Mouse (Mus musculus) hindbrain, embryonic 10.5 days (tissue): ENCODE measurements around the gene Psmc3ip. TPM values are rescaled to one million over a fixed set of nuclear protein-coding genes. Genes with fewer than 3 reads are reported as not detected.

Experiments
- DNase-seq: peaks from one replicate; pipeline ENCODE4 v3.0.0-alpha.2; 2017; ENCODE audit warnings: low spot score
- H3K27ac ChIP-seq: fragments of 300-500 bp; sonication (generic); 2 replicates; pipeline ENCODE4 v1.5.1; 2016; ENCODE audit warnings: mild to moderate bottlenecking, moderate library complexity
- H3K27me3 ChIP-seq: fragments of 300-500 bp; sonication (generic); 2 replicates; pipeline ENCODE4 v1.6.1; 2016; ENCODE audit warnings: mild to moderate bottlenecking; ENCODE audit not compliant: poor library complexity, insufficient read depth, severe bottlenecking
- H3K36me3 ChIP-seq: fragments of 300-500 bp; sonication (generic); 2 replicates; pipeline ENCODE4 v1.6.1; 2016; ENCODE audit warnings: mild to moderate bottlenecking, moderate library complexity
- H3K4me1 ChIP-seq: fragments of 300-500 bp; sonication (generic); replicated peaks from 2 replicates; pipeline ENCODE4 v1.6.1; 2016; ENCODE audit warnings: mild to moderate bottlenecking
- H3K4me3 ChIP-seq: fragments of 300-500 bp; sonication (generic); 2 replicates; pipeline ENCODE4 v1.5.1; 2016; ENCODE audit warnings: mild to moderate bottlenecking, moderate library complexity
- H3K9me3 ChIP-seq: fragments of 300-500 bp; sonication (generic); 2 replicates; pipeline ENCODE4 v1.6.1; 2016; ENCODE audit warnings: mild to moderate bottlenecking, moderate library complexity
- WGBS: fragments of 180-500 bp; shearing (Covaris S2); methylation state at CpG from one replicate; pipeline ENCODE4 v1.1.7; 2016; 5-methylcytosine and 5-hydroxymethylcytosine counted together
- polyA plus RNA-seq: library from polyadenylated mRNA; unstranded; fragments of >200 nt; fragmentation: Nextera tagmentation; extraction: Ambion mirVana; gene quantifications from 2 replicates; pipeline ENCODE4 v1.2.1, GENCODE M21; 2016

Gene Psmc3ip
- polyA plus RNA-seq, 1 experiment from 2014 or later = 59.7 TPM

DNA sequence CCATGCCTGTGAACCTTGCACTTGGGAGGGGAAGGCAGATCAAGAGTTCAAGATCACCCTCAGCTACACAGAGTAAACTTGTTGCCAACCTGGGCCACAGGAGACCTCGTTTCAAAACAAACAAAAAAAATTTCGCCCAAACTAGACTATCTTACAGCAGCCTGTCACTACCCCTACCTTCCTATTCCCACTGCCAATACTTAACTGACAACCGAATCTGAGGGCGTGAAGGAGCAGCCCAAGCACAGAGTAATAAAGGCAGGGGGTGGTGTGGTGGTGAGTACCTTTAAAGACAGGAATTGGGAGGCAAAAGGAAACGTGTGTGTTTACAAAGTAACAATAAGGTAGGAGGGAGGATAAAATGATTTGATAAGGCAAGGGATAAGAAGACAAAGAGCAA is 15.5 kb upstream of the Psmc3ip start:
- Histone ChIP-seq H3K4me3 (no peak overlapping the region), H3K36me3 (peaks cover 32% of the 10 kb centered on the region), H3K9me3 (0 out of 2 replicates have a peak, but pooled peaks cover 3% of the 10 kb centered on the region), H3K27ac (no peak overlapping the region), H3K27me3 (no peaks in the 10 kb centered on the region), H3K4me1 (peaks cover 6% of the 10 kb centered on the region)
- WGBS = 73% methylated on average over 5 of the region's 5 CpGs
- no peak for DNase-seq

DNA sequence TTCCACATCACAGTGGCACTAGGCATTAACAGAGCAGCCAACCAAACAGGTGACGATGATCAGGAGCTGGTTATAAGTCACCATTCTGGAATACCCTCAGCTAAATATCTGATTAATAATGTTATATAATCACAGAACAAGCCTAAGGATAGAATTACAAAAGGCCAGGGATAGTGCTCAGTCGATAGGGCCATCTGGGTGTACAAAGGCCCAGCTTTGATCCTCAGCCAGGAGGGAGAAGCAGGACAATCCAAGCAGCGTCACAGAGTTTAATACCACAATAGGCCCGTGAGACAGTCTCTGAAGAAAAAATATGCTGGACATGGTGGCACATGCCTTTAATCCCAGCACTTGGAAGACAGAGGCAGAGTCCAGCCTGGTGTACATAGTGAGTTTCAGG is 14.1 kb upstream of the Psmc3ip start:
- Histone ChIP-seq H3K4me3 (no peak overlapping the region), H3K27ac (no peak overlapping the region), H3K27me3 (no peaks in the 10 kb centered on the region), H3K4me1 (no peaks in the 10 kb centered on the region), H3K9me3 (0 out of 2 replicates have a peak, but pooled peaks cover 3% of the 10 kb centered on the region), H3K36me3 (peaks cover 40% of the 10 kb centered on the region)
- DNase-seq = no peak
- WGBS = 82% methylated on average over 4 of the region's 4 CpGs

DNA sequence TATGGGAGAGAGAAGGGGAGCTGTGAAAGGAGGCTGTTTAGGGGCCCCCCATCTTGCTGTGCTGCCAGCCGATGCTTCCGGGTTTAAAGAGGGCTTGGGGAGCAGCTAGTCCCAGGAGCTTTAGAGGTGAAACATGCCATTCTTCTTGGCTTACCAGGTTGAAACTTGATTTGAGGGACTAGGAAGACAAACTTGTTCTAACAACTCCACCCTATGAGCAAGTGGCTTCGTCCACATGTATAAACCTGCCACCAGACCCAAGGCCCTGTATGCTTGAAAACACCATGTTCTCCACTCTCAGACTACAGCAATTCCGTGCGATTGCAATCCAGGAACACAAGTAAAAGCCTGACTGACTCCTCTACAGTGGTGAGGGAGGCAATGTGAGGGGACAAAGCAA is 7.8 kb upstream of the Psmc3ip start:
- WGBS = 93% methylated on average over 5 of the region's 5 CpGs
- no peak overlapping the region for H3K27ac ChIP-seq
- peaks cover 83% of the 10 kb centered on the region for H3K36me3 ChIP-seq
- H3K4me1 ChIP-seq = no peaks in the 10 kb centered on the region
- no peaks in the 10 kb centered on the region for H3K9me3 ChIP-seq
- H3K4me3 ChIP-seq = no peak overlapping the region
- DNase-seq = no peak
- no peaks in the 10 kb centered on the region for H3K27me3 ChIP-seq

DNA sequence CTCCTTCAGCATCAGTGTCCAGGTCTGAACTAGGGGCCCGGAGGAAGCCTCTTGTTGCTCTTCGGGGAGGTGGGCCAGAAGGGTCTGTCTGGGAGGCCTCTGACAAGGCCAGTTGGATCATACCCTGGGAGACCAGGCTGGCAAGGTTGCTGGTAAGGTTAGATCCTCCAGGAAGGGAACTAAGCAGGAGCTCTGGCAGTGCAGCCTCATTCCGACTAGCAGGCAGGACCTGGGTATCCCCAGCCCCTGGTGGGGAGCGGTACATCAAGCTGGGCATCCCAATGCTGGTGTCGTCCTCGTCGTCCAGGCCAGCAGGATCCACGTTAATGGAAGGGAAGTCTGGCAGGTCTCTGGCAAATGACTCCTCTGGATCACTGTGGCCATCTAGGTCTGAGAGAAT is 3.0 kb upstream of the Psmc3ip start:
- no peaks in the 10 kb centered on the region for H3K9me3 ChIP-seq
- 93% methylated on average over 8 of the region's 8 CpGs for WGBS
- H3K4me1 ChIP-seq = peaks cover 27% of the 10 kb centered on the region
- H3K4me3 ChIP-seq = no peak overlapping the region
- no peak for DNase-seq
- peaks cover 81% of the 10 kb centered on the region for H3K36me3 ChIP-seq
- no peak overlapping the region for H3K27ac ChIP-seq
- no peaks in the 10 kb centered on the region for H3K27me3 ChIP-seq

DNA sequence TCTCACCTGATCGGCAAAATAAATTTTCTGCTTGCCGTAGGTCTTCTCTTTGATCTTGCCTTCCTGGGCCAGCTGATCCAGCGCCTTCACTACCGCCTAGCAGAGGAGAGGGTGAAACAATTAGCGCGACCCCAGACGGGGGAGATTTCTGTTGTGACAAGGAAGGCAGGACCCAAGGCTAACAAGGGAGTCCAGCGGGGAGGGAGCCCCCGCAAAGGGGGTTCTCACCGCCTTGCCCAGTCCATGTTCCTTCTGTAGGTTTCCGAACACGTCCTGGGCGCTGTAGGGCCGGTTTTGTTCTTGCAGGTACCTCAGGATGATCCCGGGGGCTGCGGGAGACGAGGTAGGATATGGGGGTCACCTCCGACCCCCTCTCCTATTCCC is 314 bp downstream of the Psmc3ip start:
- H3K36me3 ChIP-seq = peaks cover 81% of the 10 kb centered on the region
- no peak for DNase-seq
- H3K4me1 ChIP-seq = peaks cover 27% of the 10 kb centered on the region
- peak overlapping the region; percentile 66 for H3K4me3 ChIP-seq
- WGBS = under 1% methylated on average over 18 of the region's 18 CpGs
- H3K27ac ChIP-seq = peak overlapping the region; percentile 85
- no peaks in the 10 kb centered on the region for H3K9me3 ChIP-seq
- H3K27me3 ChIP-seq = no peaks in the 10 kb centered on the region

DNA sequence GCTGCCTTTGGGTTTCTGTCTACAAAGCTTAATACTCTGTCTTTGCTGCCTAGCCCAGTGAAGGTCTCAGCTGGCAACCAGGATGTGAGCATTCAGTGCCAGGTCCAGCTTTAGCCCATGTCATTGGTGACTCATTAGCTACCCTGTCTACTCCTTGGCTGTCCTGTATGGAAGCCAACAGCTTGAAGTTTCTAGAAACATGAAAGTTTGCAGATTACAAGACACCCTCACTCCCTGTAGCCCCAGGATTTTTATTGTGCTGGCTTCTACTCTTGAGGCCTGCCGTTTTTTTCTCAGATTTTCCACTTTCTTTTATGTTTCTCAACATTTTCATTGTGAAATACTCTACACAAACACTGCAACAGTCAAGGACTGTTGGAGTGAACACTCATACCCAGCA is 5.3 kb downstream of the Psmc3ip start:
- H3K4me1 ChIP-seq = peaks cover 48% of the 10 kb centered on the region
- H3K27ac ChIP-seq = no peak overlapping the region
- no peak for DNase-seq
- H3K4me3 ChIP-seq = no peak overlapping the region
- H3K27me3 ChIP-seq = no peaks in the 10 kb centered on the region
- H3K36me3 ChIP-seq = peaks cover 76% of the 10 kb centered on the region
- 93% methylated on average over 1 of the region's 1 CpGs for WGBS
- no peaks in the 10 kb centered on the region for H3K9me3 ChIP-seq

GRCm38 (mm10) chr11:101087682-101088055 is 7.6 kb downstream of the Psmc3ip start:
- Histone ChIP-seq H3K36me3 (peaks cover 63% of the 10 kb centered on the region), H3K4me3 (peak overlapping the region; percentile 87), H3K27me3 (no peaks in the 10 kb centered on the region), H3K9me3 (no peaks in the 10 kb centered on the region), H3K4me1 (peaks cover 51% of the 10 kb centered on the region), H3K27ac (peak overlapping the region; percentile 92)
- DNase-seq = no peak
- WGBS = 10% methylated on average over 8 of the region's 8 CpGs

- Histone ChIP-seq H3K4me3 (peak within 1 kb of the TSS; percentile 87), H3K9me3 (no peaks in the 10 kb centered on the region), H3K27me3 (no peaks in the 10 kb centered on the region), H3K27ac (peak within 1 kb of the TSS; percentile 92), H3K4me1 (peaks cover 55% of the 10 kb centered on the region), H3K36me3 (peaks cover 57% of the 10 kb centered on the region)
- peak; percentile 91 for DNase-seq
- WGBS = 3% methylated on average over 52 of the region's 52 CpGs
These were observed 8.2 kb downstream of the Psmc3ip start, which contains the start of gene Mlx for GRCm38 (mm10) chr11:101086756-101087681. Gene Mlx, plus strand, starts transcription at chr11:101087277.

- peak overlapping the region; percentile 92 for H3K27ac ChIP-seq
- peaks cover 6% of the 10 kb centered on the region for H3K27me3 ChIP-seq
- peak overlapping the region; percentile 87 for H3K4me3 ChIP-seq
- no peaks in the 10 kb centered on the region for H3K9me3 ChIP-seq
- peaks cover 50% of the 10 kb centered on the region for H3K36me3 ChIP-seq
- 81% methylated on average over 6 of the region's 6 CpGs for WGBS
- DNase-seq = no peak
- peaks cover 62% of the 10 kb centered on the region for H3K4me1 ChIP-seq
These were observed 8.9 kb downstream of the Psmc3ip start for GRCm38 (mm10) chr11:101086323-101086674.

GRCm38 (mm10) chr11:101085617-101086322 is 9.5 kb downstream of the Psmc3ip start:
- WGBS = 92% methylated on average over 18 of the region's 18 CpGs
- Histone ChIP-seq H3K27me3 (peaks cover 11% of the 10 kb centered on the region), H3K4me1 (peaks cover 63% of the 10 kb centered on the region), H3K27ac (no peak overlapping the region), H3K9me3 (no peaks in the 10 kb centered on the region), H3K4me3 (peak overlapping the region; percentile 87; the same call in 1 of the 2 replicates), H3K36me3 (peaks cover 44% of the 10 kb centered on the region)
- DNase-seq = no peak

- WGBS = 93% methylated on average over 12 of the region's 12 CpGs
- Histone ChIP-seq H3K36me3 (peaks cover 35% of the 10 kb centered on the region), H3K4me1 (peaks cover 66% of the 10 kb centered on the region), H3K27me3 (peaks cover 20% of the 10 kb centered on the region), H3K27ac (no peak overlapping the region), H3K4me3 (no peak overlapping the region), H3K9me3 (no peaks in the 10 kb centered on the region)
- no peak for DNase-seq
These were observed 10.4 kb downstream of the Psmc3ip start for GRCm38 (mm10) chr11:101084811-101085210.

DNA sequence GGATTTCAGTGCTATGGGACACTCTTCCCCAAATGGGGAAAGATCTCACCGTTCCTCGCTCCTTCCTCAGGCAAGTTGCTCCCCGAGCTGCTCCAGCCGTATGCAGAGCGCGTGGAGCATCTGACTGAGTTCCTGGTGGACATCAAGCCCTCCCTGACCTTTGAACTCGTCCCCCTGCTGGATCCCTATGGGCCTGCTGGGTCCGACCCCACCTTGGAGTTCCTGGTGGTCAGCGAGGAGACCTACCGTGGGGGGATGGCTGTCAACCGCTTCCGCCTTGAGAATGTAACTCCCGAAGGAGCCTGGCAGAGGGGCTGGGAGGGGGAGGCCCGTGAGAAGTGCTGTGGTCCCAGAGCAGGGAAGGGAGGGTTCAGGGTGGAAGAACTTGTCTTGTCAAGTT is 11.0 kb downstream of the Psmc3ip start:
- Histone ChIP-seq H3K27me3 (peaks cover 26% of the 10 kb centered on the region), H3K4me1 (peaks cover 70% of the 10 kb centered on the region), H3K9me3 (no peaks in the 10 kb centered on the region), H3K36me3 (peaks cover 29% of the 10 kb centered on the region), H3K27ac (no peak overlapping the region), H3K4me3 (peak overlapping the region; percentile 16; the same call in 1 of the 2 replicates)
- WGBS = 81% methylated on average over 14 of the region's 14 CpGs
- no peak for DNase-seq
